Mouse (Mus musculus) layer of hippocampus, adult 2 months (tissue): ENCODE results near the gene Togaram1. TPM values are rescaled to one million over a fixed set of nuclear protein-coding genes. Genes with fewer than 3 reads are reported as not detected.

Experiments used
- DNase-seq, 2 experiments: peaks; one replicate each; pipeline ENCODE4 v3.0.0; 2022; ENCODE audit warnings: low spot score in 2 of 2
- H3K27ac ChIP-seq: fragments of 200-600 bp; 2 replicates; pipeline ENCODE4 v1.8.1; 2022
- H3K4me3 ChIP-seq: fragments of 200-600 bp; 2 replicates; pipeline ENCODE4 v1.8.1; 2022; ENCODE audit warnings: mild to moderate bottlenecking
- CTCF ChIP-seq: fragments of 200-600 bp; conservative IDR thresholded peaks from 2 replicates; pipeline ENCODE4 v1.8.1; 2022; ENCODE audit warnings: antibody characterized with exemption, mild to moderate bottlenecking, moderate library complexity
- total RNA-seq, 2 experiments: library from RNA; stranded (reverse); gene quantifications; 2 replicates each; pipeline ENCODE4 v1.2.3; 2021

Gene Togaram1
- total RNA-seq, 2 experiments from 2014 or later, result 49.7 to 50.8 TPM

- Histone ChIP-seq H3K4me3 (no peak overlapping the region), H3K27ac (no peak overlapping the region)
- no peak for DNase-seq
- no peak for TF ChIP-seq CTCF
Observed at GRCm38 (mm10) chr12:64975558-64975957, 10.0 kb downstream of the Togaram1 start.

- no peak for DNase-seq
- H3K27ac ChIP-seq, result no peak overlapping the region
- H3K4me3 ChIP-seq, result no peak overlapping the region
- TF ChIP-seq CTCF, result no peak
Observed at GRCm38 (mm10) chr12:64976191-64976590, 10.6 kb downstream of the Togaram1 start.

GRCm38 (mm10) chr12:64977518-64977917 is 11.9 kb downstream of the Togaram1 start:
- DNase-seq, result no peak
- TF ChIP-seq CTCF, result no peak
- no peak overlapping the region for H3K27ac ChIP-seq
- no peak overlapping the region for H3K4me3 ChIP-seq

- no peak overlapping the region for H3K27ac ChIP-seq
- H3K4me3 ChIP-seq, result no peak overlapping the region
- TF ChIP-seq CTCF, result no peak
- no peak for DNase-seq
Observed at GRCm38 (mm10) chr12:65007725-65008124, 42.1 kb downstream of the Togaram1 start.

GRCm38 (mm10) chr12:65022842-65023241 is 57.2 kb downstream of the Togaram1 start:
- H3K27ac ChIP-seq, result no peak overlapping the region
- no peak for TF ChIP-seq CTCF
- DNase-seq, result no peak
- no peak overlapping the region for H3K4me3 ChIP-seq

- no peak for DNase-seq
- Histone ChIP-seq H3K4me3 (peak overlapping the region; percentile 75), H3K27ac (peak overlapping the region; percentile 91)
- no peak for TF ChIP-seq CTCF
Observed at GRCm38 (mm10) chr12:65035839-65036189, 70.2 kb downstream of the Togaram1 start.

- TF ChIP-seq CTCF, result no peak; the same call in 1 of the 2 replicates
- Histone ChIP-seq H3K27ac (peak within 1 kb of the TSS; percentile 91), H3K4me3 (peak within 1 kb of the TSS; percentile 75)
Observed at GRCm38 (mm10) chr12:65036190-65036870, 70.7 kb downstream of the Togaram1 start, which contains the start of gene Prpf39. Gene Prpf39 (plus strand): TSS chr12:65036333.

GRCm38 (mm10) chr12:65036892-65037545 is 71.4 kb downstream of the Togaram1 start:
- TF ChIP-seq CTCF, result no peak
- H3K4me3 ChIP-seq, result peak overlapping the region; percentile 75
- DNase-seq, result no peak
- peak overlapping the region; percentile 91; the same call in 1 of the 2 replicates for H3K27ac ChIP-seq

More at GRCm38 (mm10) chr12:65036190-65036870, 70.7 kb downstream of the Togaram1 start, which contains the start of gene Prpf39:
- DNase-seq, result peak; percentile 86 to 91

- no peak for DNase-seq
- Histone ChIP-seq H3K27ac (no peak overlapping the region), H3K4me3 (peak overlapping the region; percentile 75)
- TF ChIP-seq CTCF, result no peak
Observed at GRCm38 (mm10) chr12:65037546-65037937, 71.9 kb downstream of the Togaram1 start.

GRCm38 (mm10) chr12:65048799-65049198 is 83.2 kb downstream of the Togaram1 start:
- no peak overlapping the region for H3K4me3 ChIP-seq
- TF ChIP-seq CTCF, result no peak
- no peak for DNase-seq
- no peak overlapping the region for H3K27ac ChIP-seq

GRCm38 (mm10) chr12:65058203-65058602 is 92.6 kb downstream of the Togaram1 start:
- Histone ChIP-seq H3K27ac (no peak overlapping the region), H3K4me3 (no peak overlapping the region)
- no peak for TF ChIP-seq CTCF
- no peak for DNase-seq

GRCm38 (mm10) chr12:65061082-65061481 is 95.5 kb downstream of the Togaram1 start:
- DNase-seq, result no peak
- peak; percentile 32 for TF ChIP-seq CTCF
- Histone ChIP-seq H3K4me3 (no peak overlapping the region), H3K27ac (no peak overlapping the region)

- no peak overlapping the region for H3K4me3 ChIP-seq
- H3K27ac ChIP-seq, result no peak overlapping the region
- DNase-seq, result no peak
- no peak for TF ChIP-seq CTCF
Observed at GRCm38 (mm10) chr12:65065241-65065640, 99.6 kb downstream of the Togaram1 start.

- DNase-seq, result no peak
- no peak for TF ChIP-seq CTCF
- no peak overlapping the region for H3K4me3 ChIP-seq
- H3K27ac ChIP-seq, result no peak overlapping the region
Observed at GRCm38 (mm10) chr12:65066234-65066633, 100.6 kb downstream of the Togaram1 start.
